Mouse (Mus musculus): ENCODE results near the gene Rpusd2.

Rpusd2 gene

GRCm38 (mm10) chr2:119032191-119032590, 2.4 kb upstream of the Rpusd2 start:
- DNase-seq (ENCODE audit: low read depth, low spot score), result no peak

- no peak for DNase-seq (ENCODE audit: low read depth, low spot score)
These were observed 781 bp downstream of the Rpusd2 start for GRCm38 (mm10) chr2:119035397-119035745.

GRCm38 (mm10) chr2:119040882-119041281, 6.3 kb downstream of the Rpusd2 start:
- DNase-seq (ENCODE audit: low read depth, low spot score), result no peak

GRCm38 (mm10) chr2:119045163-119045562, 10.6 kb downstream of the Rpusd2 start:
- no peak for DNase-seq (ENCODE audit: low read depth, low spot score)

- DNase-seq (ENCODE audit: low read depth, low spot score), result peak; percentile 97
These were observed 12.3 kb downstream of the Rpusd2 start, which contains the start of gene Knl1 for GRCm38 (mm10) chr2:119046649-119047611. Knl1 (plus strand) TSS chr2:119047119.

- no peak for DNase-seq (ENCODE audit: low read depth, low spot score)
These were observed 13.3 kb downstream of the Rpusd2 start for GRCm38 (mm10) chr2:119047849-119048248.

- DNase-seq (ENCODE audit: low read depth, low spot score), result no peak
These were observed 15.6 kb downstream of the Rpusd2 start for GRCm38 (mm10) chr2:119050132-119050650.

- no peak for DNase-seq (ENCODE audit: low read depth, low spot score)
These were observed 25.5 kb downstream of the Rpusd2 start for GRCm38 (mm10) chr2:119060139-119060538.

GRCm38 (mm10) chr2:119072397-119072796, 37.8 kb downstream of the Rpusd2 start:
- no peak for DNase-seq (ENCODE audit: low read depth, low spot score)

- DNase-seq (ENCODE audit: low read depth, low spot score), result no peak
These were observed 51.6 kb downstream of the Rpusd2 start for GRCm38 (mm10) chr2:119086156-119086555.

Data from retina, adult 2 months (tissue).